Mouse (Mus musculus) hematopoietic stem cell, adult 5-6 weeks (primary cell): Measurements from ENCODE around the gene Dnaaf1. TPM values are rescaled to one million over a fixed set of nuclear protein-coding genes. Genes with fewer than 3 reads are reported as not detected.

Experiments
- ATAC-seq, 2 experiments: fragments of 125-278 bp in 1 of 2; replicated peaks in 1 of 2; 2 replicates each; pipeline ENCODE4 v1.8.0; 2016 to 2017; ENCODE audit warnings: inconsistent platforms in 2 of 2, mild to moderate bottlenecking in 2 of 2, moderate number of reproducible peaks in 2 of 2, low read depth in 1 of 2, moderate TSS enrichment in 1 of 2; ENCODE audit not compliant: low FRiP score in 2 of 2, poor library complexity in 2 of 2, severe bottlenecking in 2 of 2, insufficient read depth in 1 of 2, low TSS enrichment in 1 of 2
- total RNA-seq: library from RNA; stranded (forward); fragments of 172-1452, 232-1000 nt; gene quantifications from 2 replicates; pipeline ENCODE4 v1.2.3, GENCODE M21; 2017

The Dnaaf1 gene
- total RNA-seq, 1 experiment from 2014 or later: not detected

DNA sequence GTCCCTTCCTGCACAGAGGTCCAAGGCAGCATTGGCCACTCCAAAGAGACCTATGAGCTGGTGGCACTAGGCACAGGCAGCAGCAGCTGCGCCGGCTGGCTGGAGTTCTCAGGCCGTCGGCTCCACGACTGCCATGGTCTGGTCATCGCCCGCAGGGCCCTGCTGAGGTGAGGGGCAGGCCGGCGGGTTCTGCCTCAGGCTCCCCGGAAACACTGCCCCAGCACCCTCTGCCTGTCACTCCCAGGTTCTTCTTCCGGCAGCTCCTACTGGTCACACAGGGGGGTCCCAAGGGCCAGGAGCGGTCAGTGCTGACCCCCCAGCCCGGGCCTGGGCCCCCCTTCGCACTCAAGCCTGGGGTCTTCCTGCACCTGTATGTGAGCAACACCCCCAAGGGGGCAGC, 40.1 kb downstream of the Dnaaf1 start:
- no peak for ATAC-seq

DNA sequence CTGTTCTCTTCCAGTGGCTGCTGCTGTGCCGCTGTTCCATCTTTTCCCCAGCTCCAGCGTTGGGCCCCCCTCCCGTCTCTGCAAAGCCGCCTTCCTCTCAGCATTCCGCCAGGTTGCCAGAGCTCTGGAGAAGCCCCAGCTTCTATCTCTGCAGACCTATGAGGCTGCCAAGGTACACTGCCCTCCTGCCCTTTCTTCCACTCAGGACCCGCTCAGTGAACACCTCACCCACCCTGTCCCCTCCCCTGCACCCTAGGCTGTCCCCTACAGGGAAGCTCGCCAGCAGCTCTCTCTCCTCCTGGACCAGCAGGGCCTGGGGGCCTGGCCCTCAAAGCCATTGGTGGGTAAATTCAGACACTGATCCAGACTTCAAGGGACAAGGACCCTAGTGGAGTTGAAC, 41.3 kb downstream of the Dnaaf1 start:
- ATAC-seq: no peak

DNA sequence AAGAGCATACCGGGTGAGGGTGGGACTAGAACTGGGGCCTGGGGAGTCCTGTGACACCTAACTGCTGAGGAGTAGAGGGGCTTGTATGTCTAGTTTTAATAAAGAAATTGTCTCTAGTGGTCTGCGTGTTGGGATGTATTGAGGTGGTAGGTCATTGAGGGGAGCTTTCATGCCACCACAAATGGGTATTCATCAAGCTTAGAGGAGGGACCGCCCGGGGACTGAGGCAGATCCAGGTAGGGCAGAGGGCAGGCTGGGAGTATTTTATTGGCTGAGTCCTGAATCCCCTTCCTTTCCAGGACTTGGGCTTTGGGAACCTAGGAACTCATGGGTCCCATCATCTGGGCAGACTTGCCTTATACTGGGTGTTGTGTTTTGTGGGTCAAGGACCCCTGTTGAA, 41.8 kb downstream of the Dnaaf1 start:
- no peak for ATAC-seq

DNA sequence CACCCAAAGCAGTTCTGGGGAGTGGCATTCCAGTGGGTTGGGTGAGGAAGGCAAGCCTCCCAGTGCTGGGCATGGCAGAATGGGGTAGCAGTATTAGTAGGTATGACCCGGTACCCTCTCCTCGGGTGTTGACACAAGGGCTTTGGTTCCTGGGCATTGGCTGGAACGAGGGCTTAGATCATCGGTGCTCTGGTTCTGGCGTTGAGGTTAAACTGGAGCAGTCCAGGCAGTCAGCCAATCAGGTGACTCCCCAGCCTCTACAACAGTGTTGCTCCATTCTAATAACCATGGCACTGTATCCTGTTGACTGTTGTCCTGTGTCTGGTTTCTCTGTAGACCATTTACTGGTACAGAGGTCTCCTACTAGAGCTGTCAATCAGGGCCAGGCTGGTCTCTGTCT, 42.6 kb downstream of the Dnaaf1 start:
- ATAC-seq: no peak

DNA sequence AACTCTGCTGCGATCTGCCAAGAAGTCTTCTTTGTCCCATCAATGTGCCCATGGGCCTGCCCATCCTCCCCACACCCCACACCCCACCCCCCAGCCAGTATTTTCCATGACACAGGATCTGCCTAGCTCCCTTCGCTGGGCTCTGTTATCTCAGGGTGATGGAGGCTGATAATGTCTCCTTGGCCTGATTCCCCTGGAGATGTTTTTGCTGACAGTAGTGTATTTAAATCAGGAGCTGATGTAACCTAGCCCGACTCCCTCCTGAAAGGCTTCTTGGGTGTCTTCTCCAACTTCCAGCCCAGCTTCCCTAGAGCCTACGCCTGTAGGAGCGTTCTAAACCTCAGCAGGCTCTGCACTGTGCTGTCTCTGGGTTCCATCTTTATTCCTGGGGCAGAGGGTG, 43.9 kb downstream of the Dnaaf1 start:
- ATAC-seq: no peak

DNA sequence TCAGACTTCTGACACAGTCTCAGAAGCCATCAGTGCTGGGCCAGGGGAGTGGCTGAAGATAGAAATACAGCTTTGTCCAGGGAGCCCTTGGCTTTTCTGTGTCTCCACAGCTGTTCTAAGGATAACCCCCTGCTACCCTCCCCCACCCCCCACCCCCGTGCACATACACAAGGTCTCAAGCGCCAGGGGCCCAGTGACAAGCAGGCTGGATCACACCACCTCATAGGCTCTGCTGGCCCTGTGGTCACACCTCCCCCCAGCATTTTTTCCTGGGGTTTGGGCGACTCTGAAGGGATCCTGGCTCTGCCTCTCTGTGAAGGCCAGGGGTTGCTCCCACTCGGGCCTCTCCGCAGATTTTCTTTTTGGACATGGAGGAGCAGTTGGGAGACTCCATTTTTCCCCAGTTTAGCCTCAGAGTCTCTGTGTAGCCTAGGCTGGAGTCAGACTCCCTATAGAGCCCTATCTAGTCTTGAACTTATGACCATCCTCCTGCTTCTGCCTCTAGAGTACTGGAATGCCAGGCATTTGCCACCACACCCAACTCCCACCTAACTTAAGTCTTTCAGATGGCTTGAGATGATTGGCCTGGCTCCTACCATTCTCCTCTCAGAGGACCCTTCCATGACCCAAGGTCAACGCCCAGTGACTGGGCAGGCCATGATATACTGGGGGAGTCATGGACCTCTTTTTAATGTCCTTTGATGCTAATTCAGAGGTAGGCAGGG, 45.2 kb downstream of the Dnaaf1 start:
- ATAC-seq: no peak

DNA sequence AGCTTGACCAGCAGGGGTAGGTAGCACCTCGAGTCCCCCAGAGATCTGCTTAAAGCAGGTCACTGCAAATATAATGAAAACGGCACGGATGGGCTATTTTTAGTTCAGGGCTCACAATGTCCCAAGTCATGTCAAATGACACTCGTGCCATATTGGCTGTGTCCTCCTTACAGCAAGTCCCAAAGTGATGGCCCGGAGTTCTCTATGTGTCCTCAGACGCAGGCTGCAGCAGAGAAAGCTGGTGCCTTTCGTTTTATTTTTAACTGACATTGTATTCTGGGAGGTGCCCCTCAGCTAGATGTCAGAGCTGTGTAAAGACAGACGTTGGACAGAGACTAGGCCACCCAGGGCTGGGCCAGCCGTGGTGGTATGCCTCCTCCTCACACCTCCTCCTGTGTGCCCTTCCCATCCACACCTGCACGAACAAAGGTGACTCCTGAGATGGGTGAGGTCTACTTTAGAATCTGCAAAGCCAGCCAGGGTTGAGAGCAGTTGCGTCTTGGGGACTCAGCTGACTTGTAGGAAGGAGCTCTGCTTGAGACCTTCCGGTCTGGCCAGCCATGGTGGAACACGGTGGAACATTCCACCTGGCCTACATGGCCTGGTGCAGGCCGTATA, 45.9 kb downstream of the Dnaaf1 start:
- no peak for ATAC-seq

DNA sequence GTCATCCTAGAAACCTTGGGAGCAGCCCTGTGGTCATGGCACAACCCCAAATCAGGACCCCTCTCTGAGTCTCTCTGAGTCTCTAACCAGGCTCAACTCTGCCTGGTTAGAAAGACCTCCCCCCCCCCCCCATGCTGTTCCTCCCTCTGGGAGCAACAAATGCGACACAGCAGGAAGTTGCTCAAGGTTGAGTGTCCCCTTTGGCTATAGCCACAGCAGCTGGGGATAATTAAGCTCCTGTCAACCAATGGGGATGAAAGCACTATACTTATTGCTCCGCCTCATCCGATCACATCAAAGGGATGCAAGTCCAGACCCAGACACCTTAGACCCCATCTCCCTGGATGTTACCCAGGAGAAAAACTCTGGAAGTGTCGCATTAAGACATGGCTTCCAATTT, 47.5 kb downstream of the Dnaaf1 start:
- ATAC-seq: no peak

DNA sequence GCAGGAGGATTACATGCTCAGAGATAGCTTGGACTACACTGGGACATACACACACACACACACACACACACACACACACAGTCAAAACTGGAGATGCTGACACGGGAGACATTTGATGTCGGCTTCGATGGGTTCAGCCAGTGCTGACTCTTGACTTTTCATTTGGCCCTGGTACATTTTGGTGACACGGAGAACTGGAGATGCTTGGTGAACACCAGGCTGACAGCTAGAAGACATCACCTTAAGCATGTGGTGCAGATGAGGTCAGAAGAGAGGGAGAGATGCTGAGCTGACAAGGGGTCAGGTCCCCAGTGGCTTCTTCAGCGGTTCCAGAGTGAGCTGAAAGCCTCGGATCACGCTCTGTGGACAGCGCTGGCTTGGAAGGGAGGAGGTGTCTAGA, 48.0 kb downstream of the Dnaaf1 start:
- ATAC-seq: no peak

DNA sequence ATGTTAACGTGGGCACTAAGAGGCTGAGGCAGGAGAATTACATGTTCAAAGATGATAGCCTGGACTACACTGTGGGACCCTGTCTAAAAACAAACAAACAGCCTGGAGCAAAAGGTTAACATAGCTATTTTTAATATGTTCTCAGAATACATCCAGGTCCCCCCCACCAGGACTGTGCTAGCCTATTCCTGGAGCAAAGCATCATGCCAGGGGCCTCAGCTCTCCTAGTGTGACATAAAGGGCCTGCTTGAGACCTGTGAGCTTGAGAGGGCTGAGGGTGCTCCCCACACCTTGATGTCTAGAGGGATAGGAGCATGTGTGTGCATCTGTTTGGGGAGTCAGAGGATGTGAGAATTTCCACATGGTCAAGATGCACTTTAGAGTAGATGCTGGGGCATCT, 48.7 kb downstream of the Dnaaf1 start:
- no peak for ATAC-seq

DNA sequence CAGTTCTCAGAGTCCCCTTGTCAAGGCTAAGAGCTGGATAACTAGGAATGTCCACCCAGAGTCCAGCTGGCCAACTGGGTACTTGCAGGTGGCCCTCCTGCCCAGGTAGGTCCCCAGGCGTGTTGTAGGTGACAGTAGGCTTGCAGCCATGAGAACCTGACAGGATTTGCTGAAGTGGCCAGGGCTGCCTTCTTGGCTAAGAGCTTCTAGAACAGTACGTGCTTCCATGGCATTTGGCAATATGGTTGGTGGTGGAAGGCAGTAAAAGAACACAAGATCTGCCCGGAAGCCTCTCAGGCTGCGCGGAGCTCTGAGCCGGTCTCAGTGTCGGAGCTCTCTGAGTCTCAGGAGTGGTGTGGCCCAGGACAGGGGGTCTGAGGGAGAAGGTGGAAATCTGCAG, 49.9 kb downstream of the Dnaaf1 start:
- no peak for ATAC-seq

DNA sequence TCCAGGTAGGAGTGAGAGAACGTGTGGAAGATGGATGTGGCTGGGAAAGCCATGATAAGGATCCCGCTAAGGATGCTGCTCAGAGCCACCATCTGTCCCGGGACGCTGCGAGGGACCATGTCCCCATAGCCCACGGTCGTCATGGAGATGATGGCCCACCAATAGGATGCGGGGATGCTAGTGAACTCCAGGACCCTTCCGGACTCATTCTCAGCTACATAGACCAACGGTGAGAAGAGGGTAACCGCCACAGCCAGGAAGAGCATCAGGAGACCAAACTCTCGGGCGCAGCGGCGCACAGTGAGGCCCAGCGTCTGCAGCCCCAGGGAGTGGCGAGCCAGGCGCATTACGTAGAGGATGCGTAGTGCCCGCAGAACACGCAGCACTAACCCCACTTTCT, 50.8 kb downstream of the Dnaaf1 start:
- no peak for ATAC-seq

DNA sequence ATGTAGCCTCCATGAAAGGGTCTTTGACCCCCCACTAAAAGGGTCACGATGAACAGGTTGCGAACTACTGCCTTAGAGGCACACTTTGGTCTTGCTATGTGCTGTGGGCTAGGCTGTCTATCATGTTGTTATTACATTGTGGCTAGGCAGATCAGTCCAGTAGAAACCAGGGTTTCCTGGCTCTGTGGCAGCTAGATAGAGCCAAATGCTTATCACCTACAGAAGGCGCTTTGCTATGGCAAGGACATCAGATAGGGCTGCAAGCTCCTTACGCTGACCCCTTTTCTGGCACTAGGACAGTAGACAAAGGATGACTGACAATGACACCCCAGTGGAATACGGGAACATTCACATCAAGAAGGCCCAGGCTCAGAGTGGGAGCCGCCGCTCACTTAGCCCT, 52.2 kb downstream of the Dnaaf1 start:
- ATAC-seq: no peak

DNA sequence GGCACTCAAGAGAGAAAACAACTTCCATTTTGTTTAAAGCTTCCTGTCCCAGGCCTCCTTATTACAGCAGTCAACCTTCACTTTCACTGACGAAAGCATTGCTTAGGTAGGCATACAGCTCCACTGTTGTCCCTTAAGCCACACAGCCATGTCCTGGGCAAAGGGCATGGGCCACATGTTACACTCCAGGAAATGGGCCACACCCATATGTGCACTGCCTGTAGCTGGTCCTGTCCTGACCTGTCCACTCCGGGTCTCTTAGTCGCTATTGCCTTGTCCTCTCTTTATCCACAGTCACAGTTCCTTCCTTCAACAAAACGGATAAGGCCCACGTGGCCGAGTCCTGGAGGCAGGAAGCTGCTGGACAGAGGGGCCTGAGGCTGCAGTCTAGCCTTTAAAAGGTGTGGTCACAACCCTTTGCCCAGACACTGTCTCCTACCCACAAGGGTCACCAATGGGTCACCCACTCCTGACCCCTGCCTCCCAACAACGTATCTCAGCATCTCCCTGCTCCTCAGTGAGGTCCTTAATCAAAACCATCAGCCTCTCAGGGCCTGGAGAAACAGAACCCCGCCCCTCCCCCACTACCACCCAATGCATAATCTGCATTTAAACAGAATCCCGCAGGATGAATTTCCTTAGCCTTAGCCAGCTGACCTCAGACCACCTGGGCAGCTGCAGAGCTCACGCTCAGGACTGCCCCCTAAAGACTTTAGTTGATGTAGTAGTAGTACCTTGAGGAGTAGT, 52.8 kb downstream of the Dnaaf1 start:
- ATAC-seq: no peak

DNA sequence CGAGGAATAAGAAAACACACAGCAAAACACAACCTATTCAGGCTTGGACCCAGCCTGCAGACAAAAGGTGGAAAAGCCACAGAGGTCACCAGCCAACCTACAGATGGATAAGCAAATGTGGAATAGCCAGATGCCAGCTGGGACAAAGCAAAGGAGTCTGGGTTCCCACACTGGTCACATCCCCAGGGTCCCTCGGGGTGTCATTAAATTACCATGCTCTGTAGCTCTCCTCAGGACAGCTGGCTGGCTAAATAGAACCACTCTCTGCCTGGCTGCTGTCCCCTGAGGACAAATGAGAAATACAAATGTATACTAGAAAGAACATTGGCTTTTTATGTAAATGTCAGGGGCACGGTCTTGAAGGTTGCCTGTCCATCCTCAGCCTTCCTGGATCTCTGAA, 55.8 kb downstream of the Dnaaf1 start:
- ATAC-seq: no peak

DNA sequence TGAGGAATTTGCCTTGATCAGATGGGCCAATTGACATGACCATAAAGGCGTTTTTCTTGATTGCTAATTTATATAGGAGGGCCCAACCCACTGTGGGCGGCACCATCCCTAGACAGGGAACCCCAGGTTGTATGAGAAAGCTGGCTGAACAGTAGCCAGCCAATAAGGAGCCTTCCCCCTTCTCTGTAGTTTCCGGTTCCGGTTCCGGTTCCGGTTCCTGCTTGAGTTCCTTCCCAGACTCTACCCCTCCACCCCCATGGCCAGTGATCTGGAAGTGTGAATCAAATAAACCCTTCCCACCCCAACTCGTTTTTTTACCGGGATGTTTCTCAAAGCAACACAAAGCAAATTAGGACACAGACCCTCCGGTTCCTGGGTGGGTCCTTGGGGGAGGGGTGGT, 57.2 kb downstream of the Dnaaf1 start:
- ATAC-seq: no peak

DNA sequence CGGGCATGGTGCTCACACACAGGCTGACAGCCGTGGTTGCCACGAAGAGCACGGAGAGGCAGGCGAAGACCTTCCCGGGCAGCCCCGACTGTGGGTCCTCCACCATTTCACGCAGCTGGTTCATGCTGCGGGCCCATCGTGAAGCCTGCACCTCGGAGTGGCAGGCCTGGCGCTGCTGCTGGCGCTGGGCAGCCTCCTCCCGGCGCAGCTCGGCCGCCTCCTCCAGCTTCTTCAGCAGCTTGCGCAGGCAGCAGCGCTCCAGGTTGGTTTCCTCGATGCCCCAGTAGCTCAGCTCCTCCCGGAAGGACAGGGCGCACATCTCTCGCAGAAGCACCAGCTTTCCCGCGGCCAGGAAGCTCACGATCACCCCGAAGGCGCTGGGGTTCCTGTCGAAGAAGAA, 57.9 kb downstream of the Dnaaf1 start:
- no peak for ATAC-seq

DNA sequence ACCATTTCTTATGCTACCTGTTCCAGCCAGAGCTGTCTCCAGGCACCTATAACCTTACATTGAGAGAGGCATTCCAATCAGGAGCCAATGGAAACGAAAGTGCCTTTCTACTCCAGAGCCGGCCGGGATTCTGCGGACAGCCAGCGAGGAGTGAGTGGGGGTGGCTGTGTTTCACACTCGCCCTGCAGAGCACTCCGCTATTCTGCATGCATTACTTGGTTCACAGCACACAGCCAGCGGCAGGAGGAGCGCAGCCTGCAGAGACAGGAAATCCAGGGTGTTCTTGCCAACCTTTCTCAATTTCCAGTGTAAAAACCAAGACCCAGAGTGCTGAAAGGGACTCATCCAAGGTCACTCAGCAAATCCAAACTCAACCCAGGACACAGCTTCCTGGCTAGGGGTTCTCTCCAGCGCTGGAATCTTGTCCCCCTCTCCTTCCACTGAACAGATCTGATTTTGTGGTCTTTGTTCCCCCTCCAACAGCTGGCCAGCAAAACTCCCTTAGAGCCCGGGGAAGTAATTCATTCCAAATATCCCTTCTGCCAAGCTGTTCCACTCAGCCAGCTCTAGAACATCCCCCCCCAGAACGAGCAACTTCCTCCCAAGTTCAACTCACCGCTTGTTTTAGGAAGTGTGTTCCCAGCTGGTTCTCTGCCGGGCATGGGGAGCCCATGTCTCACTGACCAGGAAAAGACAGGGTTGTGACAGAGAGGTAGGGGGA, 59.7 kb downstream of the Dnaaf1 start:
- 0 out of 4 replicates have a peak, but pooled peaks of 1 of the 2 experiments have one; percentile 22 for ATAC-seq
